Mouse (Mus musculus) megakaryocyte, embryonic 14.5 days (primary cell): ENCODE results near the gene Rac1. TPM values are rescaled to one million over a fixed set of nuclear protein-coding genes. Genes with fewer than 3 reads are reported as not detected.

Experiments used
- H3K27me3 ChIP-seq: replicated peaks from 2 replicates; pipeline ENCODE3; 2012; ENCODE audit warnings: inconsistent platforms
- H3K36me3 ChIP-seq: replicated peaks from 2 replicates; pipeline ENCODE3; 2012; ENCODE audit warnings: low read length, inconsistent platforms, mixed read lengths
- H3K4me1 ChIP-seq: 2 replicates; pipeline ENCODE4 v1.6.1; 2012; ENCODE audit warnings: inconsistent platforms
- H3K4me3 ChIP-seq: replicated peaks from 2 replicates; pipeline ENCODE3; 2012; ENCODE audit warnings: moderate library complexity, mild to moderate bottlenecking, inconsistent platforms
- H3K9me3 ChIP-seq: 2 replicates; pipeline ENCODE4 v1.6.1; 2012; ENCODE audit warnings: inconsistent platforms
- FLI1 ChIP-seq: IDR thresholded peaks from 2 replicates; pipeline ENCODE4 v1.6.1; 2012; ENCODE audit warnings: low read length, inconsistent platforms, mixed read lengths
- GATA1 ChIP-seq: IDR thresholded peaks from 3 replicates; pipeline ENCODE4 v1.6.1; 2012; ENCODE audit warnings: mixed read lengths, low read length, inconsistent platforms, borderline replicate concordance
- polyA plus RNA-seq: library from polyadenylated mRNA; stranded (reverse); fragments of >175 nt; gene quantifications from 2 replicates; pipeline ENCODE4 v1.2.3, GENCODE M21; 2012; ENCODE audit warnings: low replicate concordance; ENCODE audit not compliant: insufficient read depth

Gene Rac1
- polyA plus RNA-seq, 1 experiment, result 178 TPM

- Histone ChIP-seq H3K4me1 (peaks cover 37% of the 10 kb centered on the region), H3K9me3 (no peaks in the 10 kb centered on the region), H3K4me3 (peak within 1 kb of the TSS; percentile 97), H3K36me3 (peaks cover 29% of the 10 kb centered on the region), H3K27me3 (no peaks in the 10 kb centered on the region)
- TF ChIP-seq FLI1 (no peak), GATA1 (no peak)
Measured at GRCm38 (mm10) chr5:143464100-143464756, 63.6 kb downstream of the Rac1 start, which contains the start of gene Daglb. Daglb (plus strand) TSS chr5:143464584.

GRCm38 (mm10) chr5:143463671-143464070, 64.2 kb downstream of the Rac1 start:
- peaks cover 37% of the 10 kb centered on the region for H3K4me1 ChIP-seq
- H3K36me3 ChIP-seq, result peaks cover 24% of the 10 kb centered on the region
- H3K27me3 ChIP-seq, result no peaks in the 10 kb centered on the region
- TF ChIP-seq GATA1, result no peak
- TF ChIP-seq FLI1, result no peak
- no peaks in the 10 kb centered on the region for H3K9me3 ChIP-seq
- peak overlapping the region; percentile 97 for H3K4me3 ChIP-seq

Other genes with a start within 250 kb of the Rac1 start
- 0.06 TPM in 1 of 2 replicates, not detected in the other for gene Zfp853, start 234.4 kb downstream of the Rac1 start, polyA plus RNA-seq
- 53.2 and 90.1 TPM in 2 replicates for gene E130309D02Rik, start 212.7 kb downstream of the Rac1 start, polyA plus RNA-seq
- gene Zdhhc4, start 198.8 kb downstream of the Rac1 start, polyA plus RNA-seq, result 56.0 and 65.8 TPM in 2 replicates
- not detected in 2 replicates for gene Grid2ip, start 170.7 kb downstream of the Rac1 start, polyA plus RNA-seq
- 42.6 and 69.6 TPM in 2 replicates for gene Kdelr2, start 124.2 kb downstream of the Rac1 start, polyA plus RNA-seq
- gene Daglb, start 63.5 kb downstream of the Rac1 start, polyA plus RNA-seq, result 5.3 and 8.6 TPM in 2 replicates
- 4.7 and 5.8 TPM in 2 replicates for gene Cyth3, start 94.4 kb upstream of the Rac1 start, polyA plus RNA-seq
- gene Usp42, start 204.2 kb upstream of the Rac1 start, polyA plus RNA-seq, result 3.0 and 8.2 TPM in 2 replicates